Mouse (Mus musculus) liver, postnatal 0 days (tissue): ENCODE measurements around the gene Efhd1.

ENCODE experiments used
- CTCF ChIP-seq: sonication (generic); IDR thresholded peaks from 2 replicates; pipeline ENCODE4 v1.5.1; 2016; ENCODE audit warnings: antibody characterized with exemption, low read depth
- EP300 ChIP-seq: IDR thresholded peaks from 2 replicates; pipeline ENCODE4 v1.6.1; 2016; ENCODE audit warnings: antibody characterized with exemption, low read depth, mild to moderate bottlenecking

GRCm38 (mm10) chr1:87270641-87271467 lies 6.7 kb downstream of the Efhd1 start:
- no peak for TF ChIP-seq CTCF
- TF ChIP-seq EP300, result no peak
